Mouse (Mus musculus) lung, embryonic 15.5 days (tissue): ENCODE results near the gene RPS10-NUDT3. TPM values are rescaled to one million over a fixed set of nuclear protein-coding genes. Genes with fewer than 3 reads are reported as not detected.
"Not testable (repeated sequence)": the region's sequence is repeated elsewhere in the genome, so short reads cannot be mapped to it uniquely, and the experiment has no call there.

Source experiments
- ATAC-seq: fragments of 200-750 bp; cut with Nextera tagmentation; 2 replicates; pipeline ENCODE4 v1.8.0; 2017; ENCODE audit warnings: moderate number of reproducible peaks, borderline replicate concordance; ENCODE audit not compliant: low FRiP score, low TSS enrichment; ENCODE audit errors: extremely low read depth
- H3K27ac ChIP-seq: fragments of 300-500 bp; sonication (generic); 2 replicates; pipeline ENCODE4 v1.5.1; 2015; ENCODE audit warnings: moderate library complexity, mild to moderate bottlenecking, inconsistent platforms
- H3K27me3 ChIP-seq: fragments of 300-500 bp; sonication (generic); 2 replicates; pipeline ENCODE4 v1.6.1; 2015; ENCODE audit warnings: inconsistent platforms
- H3K36me3 ChIP-seq: fragments of 300-500 bp; sonication (generic); 2 replicates; pipeline ENCODE4 v1.6.1; 2015; ENCODE audit warnings: inconsistent platforms
- H3K4me1 ChIP-seq: fragments of 300-500 bp; sonication (generic); 2 replicates; pipeline ENCODE4 v1.6.1; 2015; ENCODE audit warnings: inconsistent platforms
- H3K4me2 ChIP-seq: fragments of 300-500 bp; sonication (generic); 2 replicates; pipeline ENCODE4 v1.6.1; 2015; ENCODE audit warnings: inconsistent platforms, mild to moderate bottlenecking, moderate library complexity
- H3K4me3 ChIP-seq: fragments of 300-500 bp; sonication (generic); 2 replicates; pipeline ENCODE4 v1.5.1; 2015; ENCODE audit warnings: mild to moderate bottlenecking, inconsistent platforms
- H3K9ac ChIP-seq: fragments of 300-500 bp; sonication (generic); 2 replicates; pipeline ENCODE4 v1.6.1; 2015; ENCODE audit warnings: inconsistent platforms
- H3K9me3 ChIP-seq: fragments of 300-500 bp; sonication (generic); 2 replicates; pipeline ENCODE4 v1.6.1; 2016; ENCODE audit warnings: inconsistent platforms
- WGBS: fragments of 180-500 bp; shearing (Covaris S2); methylation state at CpG from one replicate; pipeline ENCODE4 v1.1.7; 2015; 5-methylcytosine and 5-hydroxymethylcytosine counted together
- polyA plus RNA-seq: library from polyadenylated mRNA; unstranded; fragments of >200 nt; fragmentation: Nextera tagmentation; extraction: Ambion mirVana; gene quantifications from 2 replicates; pipeline ENCODE4 v1.2.1, GENCODE M21; 2015

Gene RPS10-NUDT3
- polyA plus RNA-seq, 1 experiment from 2014 or later, result not detected

DNA sequence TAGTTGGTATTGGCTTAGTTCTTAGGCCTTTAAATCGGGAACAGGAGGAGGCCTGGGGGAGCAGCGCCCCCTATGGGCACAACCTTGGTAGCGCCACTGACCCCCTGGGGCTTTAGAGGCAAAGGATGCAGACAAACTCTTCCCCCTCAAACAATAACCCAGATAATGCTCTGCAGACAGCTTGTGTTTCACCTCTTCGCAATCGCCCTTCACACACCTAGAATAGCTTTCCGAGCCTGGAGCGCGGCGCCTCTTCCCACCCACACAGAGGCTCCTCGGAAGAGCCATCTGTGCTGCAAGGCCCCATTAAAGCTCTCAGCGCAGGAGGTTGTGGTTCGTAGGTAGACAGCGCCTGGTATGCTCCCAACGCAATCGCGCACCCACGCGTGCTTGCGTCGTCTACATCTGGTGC is 3.9 kb upstream of the RPS10-NUDT3 start:
- H3K4me1 ChIP-seq, result peaks cover 32% of the 10 kb centered on the region
- H3K9me3 ChIP-seq, result no peaks in the 10 kb centered on the region
- no peak overlapping the region for H3K4me3 ChIP-seq
- no peak overlapping the region for H3K9ac ChIP-seq
- H3K36me3 ChIP-seq, result no peaks in the 10 kb centered on the region
- 78% methylated on average over 20 of the region's 20 CpGs for WGBS
- H3K27ac ChIP-seq, result no peak overlapping the region
- no peaks in the 10 kb centered on the region for H3K27me3 ChIP-seq
- no peak overlapping the region for H3K4me2 ChIP-seq
- ATAC-seq, result no peak

DNA sequence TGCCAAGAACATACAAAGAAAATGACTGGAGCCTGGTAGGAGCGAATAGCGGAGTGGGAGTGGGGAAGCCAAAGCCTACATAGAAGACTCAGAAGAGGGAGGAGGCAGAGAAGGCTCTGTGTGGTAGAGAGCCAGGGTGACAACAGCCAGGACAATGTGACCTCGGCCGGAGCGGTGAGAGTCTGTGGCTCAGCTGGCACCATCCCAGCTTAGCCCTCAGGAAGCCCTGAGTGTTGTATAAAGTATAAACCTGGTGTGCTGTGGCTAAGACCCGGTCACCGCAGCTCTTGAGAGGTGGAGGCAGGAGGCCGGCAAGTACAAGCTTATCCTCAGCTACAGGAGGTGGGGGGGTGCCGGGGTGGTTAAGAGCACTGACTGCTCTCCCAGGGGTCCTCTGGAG is 2.3 kb upstream of the RPS10-NUDT3 start:
- Histone ChIP-seq H3K27me3 (no peaks in the 10 kb centered on the region), H3K4me3 (no peak overlapping the region), H3K4me1 (peaks cover 32% of the 10 kb centered on the region), H3K4me2 (no peak overlapping the region), H3K36me3 (peaks cover 11% of the 10 kb centered on the region), H3K9me3 (no peaks in the 10 kb centered on the region), H3K9ac (no peak overlapping the region), H3K27ac (no peak overlapping the region)
- no peak for ATAC-seq
- WGBS, result 53% methylated on average over 9 of the region's 9 CpGs

- no peaks in the 10 kb centered on the region for H3K9me3 ChIP-seq
- H3K27ac ChIP-seq, result peak within 1 kb of the TSS; percentile 86
- no peak for ATAC-seq
- H3K27me3 ChIP-seq, result no peaks in the 10 kb centered on the region
- peak within 1 kb of the TSS; percentile 64 for H3K4me2 ChIP-seq
- peaks cover 37% of the 10 kb centered on the region for H3K4me1 ChIP-seq
- peak within 1 kb of the TSS; percentile 88 for H3K4me3 ChIP-seq
- H3K36me3 ChIP-seq, result peaks cover 20% of the 10 kb centered on the region
- whole genome bisulfite sequencing, result 48% methylated on average over 18 of the region's 18 CpGs
- no peak within 1 kb of the TSS for H3K9ac ChIP-seq
These were observed 1.4 kb upstream of the RPS10-NUDT3 start, which contains the start of gene Rps10 for GRCm38 (mm10) chr17:27636132-27637020. Rps10 (minus strand) TSS chr17:27636669.

DNA sequence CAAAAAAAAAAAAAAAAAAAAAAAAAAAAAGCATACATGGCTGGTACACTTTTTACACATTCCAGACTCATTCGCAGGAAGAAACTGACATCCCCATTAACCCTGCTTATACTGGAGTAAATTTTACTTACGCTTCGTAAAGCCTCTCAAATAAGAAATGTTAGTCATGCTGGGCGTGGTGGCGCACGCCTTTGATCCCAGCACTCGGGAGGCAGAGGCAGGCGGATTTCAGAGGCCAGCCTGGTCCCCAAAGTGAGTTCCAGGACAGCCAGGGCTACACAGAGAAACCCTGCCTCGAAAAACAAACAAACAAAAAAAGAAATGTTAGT is 517 bp upstream of the RPS10-NUDT3 start:
- ATAC-seq, H3K9me3 ChIP-seq, H3K27me3 ChIP-seq: not testable (repeated sequence)
- H3K4me2 ChIP-seq, result peak overlapping the region; percentile 64
- peak overlapping the region; percentile 13; the same call in 1 of the 2 replicates for H3K9ac ChIP-seq
- peak overlapping the region; percentile 86 for H3K27ac ChIP-seq
- peaks cover 37% of the 10 kb centered on the region for H3K4me1 ChIP-seq
- WGBS, result 30% methylated on average over 9 of the region's 9 CpGs
- H3K36me3 ChIP-seq, result peaks cover 29% of the 10 kb centered on the region
- peak overlapping the region; percentile 88 for H3K4me3 ChIP-seq

DNA sequence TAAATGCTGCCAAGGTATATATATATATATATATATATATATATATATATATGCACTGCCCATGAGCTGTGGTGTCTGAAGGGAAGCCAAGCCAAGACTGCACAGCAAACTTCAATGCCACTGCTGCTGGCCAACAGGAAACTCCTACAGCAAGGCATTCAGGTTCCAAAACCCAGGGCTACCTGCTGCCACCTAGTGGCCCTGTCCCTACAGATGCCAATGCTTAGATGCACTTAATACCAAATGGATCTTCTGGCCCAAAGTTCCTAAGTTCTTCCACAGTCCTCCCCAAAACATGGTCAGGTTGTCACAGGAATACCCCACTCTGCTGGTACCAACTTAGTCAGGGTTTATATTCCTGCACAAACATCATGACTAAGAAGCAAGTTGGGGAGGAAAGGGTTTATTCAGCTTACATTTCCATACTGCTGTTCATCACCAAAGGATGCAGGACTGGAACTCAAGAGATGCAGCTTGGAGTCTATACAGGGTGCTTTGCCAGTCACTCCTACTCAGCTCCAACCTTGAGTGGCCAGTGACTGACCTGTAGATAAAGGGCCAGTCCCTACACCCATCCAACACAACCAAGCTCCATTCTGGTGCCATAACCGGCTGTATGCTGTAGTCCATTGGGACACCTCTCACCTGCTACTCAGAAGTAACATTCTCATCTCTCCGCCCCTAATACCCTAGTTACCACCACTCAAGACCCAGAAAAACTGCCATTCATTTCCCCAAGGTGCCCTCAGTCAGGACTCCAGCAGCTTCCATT is 5.6 kb downstream of the RPS10-NUDT3 start:
- no peaks in the 10 kb centered on the region for H3K9me3 ChIP-seq
- no peak overlapping the region for H3K9ac ChIP-seq
- no peak overlapping the region for H3K4me2 ChIP-seq
- H3K4me3 ChIP-seq, result no peak overlapping the region
- H3K27me3 ChIP-seq, result no peaks in the 10 kb centered on the region
- H3K36me3 ChIP-seq, result peaks cover 41% of the 10 kb centered on the region
- WGBS, result 67% methylated on average over 2 of the region's 2 CpGs
- H3K27ac ChIP-seq, result no peak overlapping the region
- peaks cover 23% of the 10 kb centered on the region for H3K4me1 ChIP-seq
- ATAC-seq, result no peak

- Histone ChIP-seq H3K4me3 (no peak overlapping the region), H3K9me3 (no peaks in the 10 kb centered on the region), H3K27ac (no peak overlapping the region), H3K36me3 (peaks cover 41% of the 10 kb centered on the region), H3K4me1 (peaks cover 22% of the 10 kb centered on the region), H3K27me3 (no peaks in the 10 kb centered on the region), H3K9ac (no peak overlapping the region), H3K4me2 (no peak overlapping the region)
- WGBS, result 86% methylated on average over 8 of the region's 8 CpGs
- ATAC-seq, result no peak
These were observed 6.6 kb downstream of the RPS10-NUDT3 start for GRCm38 (mm10) chr17:27628376-27628775.

DNA sequence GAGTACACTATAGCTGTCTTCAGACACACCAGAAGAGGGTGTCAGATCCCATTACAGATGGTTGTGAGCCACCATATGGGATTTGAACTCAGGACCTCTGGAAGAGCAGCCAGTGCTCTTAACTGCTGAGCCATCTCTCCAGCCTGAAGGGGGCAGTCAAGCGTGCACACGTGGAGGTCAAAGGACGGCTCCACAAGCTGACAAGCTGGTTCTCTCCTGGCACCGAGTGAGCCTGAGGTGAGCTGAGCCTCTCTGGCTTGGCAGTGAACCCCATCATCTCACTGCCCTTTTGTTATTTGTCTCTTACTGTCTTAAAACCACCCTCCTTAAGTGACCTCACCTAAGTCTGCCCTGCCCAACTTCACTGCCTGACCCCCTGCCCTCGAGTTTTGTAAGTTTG is 7.6 kb downstream of the RPS10-NUDT3 start:
- no peak for ATAC-seq
- 39% methylated on average over 5 of the region's 5 CpGs for WGBS
- H3K27ac ChIP-seq, result no peak overlapping the region
- no peaks in the 10 kb centered on the region for H3K9me3 ChIP-seq
- H3K4me2 ChIP-seq, result no peak overlapping the region
- no peak overlapping the region for H3K4me3 ChIP-seq
- peaks cover 13% of the 10 kb centered on the region for H3K4me1 ChIP-seq
- no peak overlapping the region for H3K9ac ChIP-seq
- H3K36me3 ChIP-seq, result peaks cover 32% of the 10 kb centered on the region
- no peaks in the 10 kb centered on the region for H3K27me3 ChIP-seq

DNA sequence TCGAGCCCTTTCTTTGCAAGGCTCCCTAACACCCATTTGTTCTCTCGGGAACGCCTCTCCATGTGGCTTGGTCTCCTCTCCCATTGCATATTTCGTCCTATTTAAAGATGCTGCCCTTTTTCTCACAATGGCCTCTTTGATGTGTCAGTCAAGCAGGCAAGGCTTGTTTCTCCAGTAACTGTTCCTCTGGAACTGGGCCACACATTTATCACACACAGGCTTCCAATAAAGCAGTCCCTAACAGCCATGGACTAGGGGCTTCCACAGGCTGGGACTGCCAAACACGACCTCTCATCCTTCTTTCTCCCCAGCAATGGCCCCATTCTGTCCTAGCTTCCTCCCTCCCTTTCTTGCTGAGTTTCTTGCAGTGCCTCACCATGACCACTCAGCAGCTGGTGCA is 8.3 kb downstream of the RPS10-NUDT3 start:
- Histone ChIP-seq H3K4me3 (no peak overlapping the region), H3K9me3 (no peaks in the 10 kb centered on the region), H3K27me3 (no peaks in the 10 kb centered on the region), H3K9ac (no peak overlapping the region), H3K4me1 (peaks cover 6% of the 10 kb centered on the region; the same call in 1 of the 2 replicates), H3K4me2 (no peak overlapping the region), H3K36me3 (peaks cover 24% of the 10 kb centered on the region), H3K27ac (no peak overlapping the region)
- 18% methylated on average over 5 of the region's 5 CpGs for WGBS
- ATAC-seq, result no peak

GRCm38 (mm10) chr17:27625455-27626251 is 9.4 kb downstream of the RPS10-NUDT3 start:
- peaks cover 15% of the 10 kb centered on the region for H3K4me1 ChIP-seq
- no peak overlapping the region for H3K27ac ChIP-seq
- H3K4me2 ChIP-seq, result no peak overlapping the region
- H3K4me3 ChIP-seq, result no peak overlapping the region
- H3K9me3 ChIP-seq, result no peaks in the 10 kb centered on the region
- WGBS, result 53% methylated on average over 7 of the region's 7 CpGs
- no peaks in the 10 kb centered on the region for H3K27me3 ChIP-seq
- no peak for ATAC-seq
- H3K36me3 ChIP-seq, result peaks cover 14% of the 10 kb centered on the region
- no peak overlapping the region for H3K9ac ChIP-seq

- peak within 1 kb of the TSS; percentile 96 for H3K4me3 ChIP-seq
- peaks cover 17% of the 10 kb centered on the region for H3K4me1 ChIP-seq
- H3K4me2 ChIP-seq, result peak within 1 kb of the TSS; percentile 60
- peak within 1 kb of the TSS; percentile 98 for H3K9ac ChIP-seq
- no peaks in the 10 kb centered on the region for H3K9me3 ChIP-seq
- no peaks in the 10 kb centered on the region for H3K36me3 ChIP-seq
- 5% methylated on average over 90 of the region's 91 CpGs for WGBS
- peak within 1 kb of the TSS; percentile 94 for H3K27ac ChIP-seq
- no peaks in the 10 kb centered on the region for H3K27me3 ChIP-seq
- peak; percentile 94 for ATAC-seq
These were observed 11.4 kb downstream of the RPS10-NUDT3 start, which contains the start of gene Nudt3 for GRCm38 (mm10) chr17:27623360-27624326. Nudt3 (minus strand) TSS chr17:27623495.
